Mouse (Mus musculus) mouse trophoblast stem cell (cell line): ENCODE measurements around the gene Uso1.
"Not testable (repeated sequence)": the region's sequence is repeated elsewhere in the genome, so short reads cannot be mapped to it uniquely, and the experiment has no call there.

Source experiments
- in situ Hi-C, 2 experiments: fragments of 300-500 bp; cut with MseI, MboI; formaldehyde crosslinking; loops; 2 replicates in 1 of 2; 3 replicates in 1 of 2; pipeline ENCODE4 v1.15.1; 2025

The Uso1 gene

DNA sequence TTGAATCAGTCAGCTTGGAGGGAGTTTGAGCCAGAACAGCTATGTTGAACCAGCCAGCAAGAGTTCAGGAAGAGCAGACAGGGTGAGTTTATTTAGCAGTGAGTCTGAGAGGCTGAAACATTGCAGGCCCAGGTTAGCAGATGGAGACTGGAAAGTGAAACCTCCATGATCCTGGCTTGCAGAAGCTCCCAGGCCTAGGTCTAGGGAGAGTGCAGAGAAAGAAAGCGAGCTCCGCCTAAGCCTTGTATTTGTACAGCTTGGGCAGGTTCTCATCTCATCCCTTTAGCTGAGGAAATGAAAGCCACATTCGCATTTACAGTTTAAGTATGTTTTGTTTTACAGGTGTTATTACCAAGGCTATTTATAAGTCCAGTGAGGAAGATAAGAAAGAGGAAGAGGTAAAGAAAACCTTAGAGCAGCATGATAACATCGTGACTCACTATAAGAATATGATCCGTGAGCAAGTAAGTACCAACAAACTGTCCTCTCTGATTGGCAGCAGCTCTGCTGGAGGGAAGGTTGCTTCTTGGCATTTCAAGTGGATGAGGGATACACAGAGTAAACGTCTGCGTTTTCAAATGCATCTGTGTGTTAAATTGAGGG is 51.2 kb downstream of the Uso1 start:
- in situ Hi-C loops: loop anchor here in 1 of 2 experiments (5.0 kb wide), 1 partner anchor 48 kb away; no protein-coding TSS in a partner anchor

DNA sequence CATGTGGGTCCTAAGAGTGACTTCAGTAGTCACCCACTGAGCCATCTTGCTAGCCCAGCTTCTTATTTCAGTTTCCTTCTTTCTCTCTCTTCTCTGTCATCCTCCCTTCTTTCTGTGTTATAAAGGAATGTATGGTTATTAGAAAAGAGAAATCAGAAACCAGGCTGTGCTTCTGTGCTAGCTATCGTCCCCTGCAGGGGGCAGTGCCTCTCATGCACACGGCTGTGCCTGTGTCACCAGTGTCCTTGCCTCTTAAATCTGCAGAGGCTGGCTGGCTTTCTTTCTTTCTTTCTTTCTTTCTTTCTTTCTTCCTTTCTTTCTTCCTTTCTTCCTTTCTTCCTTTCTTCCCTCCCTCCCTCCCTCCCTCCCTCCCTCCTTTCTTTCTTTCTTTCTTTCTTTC is 58.0 kb downstream of the Uso1 start:
- in situ Hi-C loops: not testable (repeated sequence)

DNA sequence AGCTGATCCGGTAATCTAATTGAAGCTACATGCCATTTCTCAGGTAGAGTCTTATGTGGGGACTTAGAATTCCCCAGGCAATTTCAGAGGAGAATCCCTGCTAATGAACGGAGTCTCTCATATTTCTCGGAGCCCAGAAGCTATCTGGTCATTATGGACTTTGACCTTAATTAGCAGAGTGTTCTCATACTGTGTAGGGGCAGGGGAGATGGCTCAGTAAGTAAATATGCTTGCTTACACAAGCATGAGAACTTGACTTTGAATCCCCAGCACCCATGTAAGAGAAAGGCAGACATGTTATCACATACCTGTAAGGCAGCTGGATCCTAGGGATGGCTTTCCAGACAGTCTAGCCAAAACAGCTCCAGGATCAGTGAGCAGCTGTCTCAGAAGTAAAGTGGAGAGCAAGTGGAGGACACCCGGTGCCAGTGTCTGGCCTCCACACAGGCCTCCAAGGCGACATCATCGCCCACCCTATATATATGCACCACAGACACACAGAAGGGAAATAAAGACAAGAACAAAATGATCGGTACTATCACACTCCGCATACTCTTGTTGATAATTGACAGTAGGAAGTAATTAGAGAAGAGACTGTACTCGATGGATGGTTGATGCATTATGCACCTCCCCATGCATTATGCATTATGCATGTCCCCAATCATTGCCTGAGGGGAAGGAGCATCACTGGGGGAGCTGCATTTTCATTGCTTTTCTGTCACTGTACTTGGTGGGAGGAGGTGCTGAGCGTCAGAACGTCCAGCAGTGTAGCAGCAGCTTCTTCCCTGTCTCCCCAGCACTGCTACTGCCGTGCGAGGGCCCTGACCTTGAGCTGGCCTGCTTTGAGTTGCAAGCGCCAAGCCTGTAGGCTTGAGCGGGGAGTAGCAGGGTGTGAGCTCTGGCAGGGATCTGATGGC is 59.4 kb downstream of the Uso1 start:
- in situ Hi-C loops: no loop called here

DNA sequence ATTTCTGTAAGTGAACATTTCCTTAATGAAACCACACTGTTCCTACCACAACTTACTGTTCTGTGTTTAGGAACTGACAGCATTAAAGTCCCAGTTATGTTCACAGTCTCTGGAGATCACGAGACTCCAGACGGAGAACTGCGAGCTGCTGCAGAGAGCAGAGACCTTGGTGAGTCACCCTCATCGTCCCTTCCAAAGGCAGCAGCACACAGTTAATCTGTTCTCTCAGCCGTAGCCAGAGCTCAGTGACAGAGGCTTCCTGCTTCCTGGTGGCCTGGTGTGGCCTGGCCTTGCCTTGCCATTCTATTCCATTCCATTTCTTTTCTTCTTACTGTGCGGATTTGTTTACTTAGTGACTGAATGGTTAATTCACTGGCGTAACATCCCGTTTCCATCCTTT is 60.5 kb downstream of the Uso1 start:
- in situ Hi-C loops: no loop called here

DNA sequence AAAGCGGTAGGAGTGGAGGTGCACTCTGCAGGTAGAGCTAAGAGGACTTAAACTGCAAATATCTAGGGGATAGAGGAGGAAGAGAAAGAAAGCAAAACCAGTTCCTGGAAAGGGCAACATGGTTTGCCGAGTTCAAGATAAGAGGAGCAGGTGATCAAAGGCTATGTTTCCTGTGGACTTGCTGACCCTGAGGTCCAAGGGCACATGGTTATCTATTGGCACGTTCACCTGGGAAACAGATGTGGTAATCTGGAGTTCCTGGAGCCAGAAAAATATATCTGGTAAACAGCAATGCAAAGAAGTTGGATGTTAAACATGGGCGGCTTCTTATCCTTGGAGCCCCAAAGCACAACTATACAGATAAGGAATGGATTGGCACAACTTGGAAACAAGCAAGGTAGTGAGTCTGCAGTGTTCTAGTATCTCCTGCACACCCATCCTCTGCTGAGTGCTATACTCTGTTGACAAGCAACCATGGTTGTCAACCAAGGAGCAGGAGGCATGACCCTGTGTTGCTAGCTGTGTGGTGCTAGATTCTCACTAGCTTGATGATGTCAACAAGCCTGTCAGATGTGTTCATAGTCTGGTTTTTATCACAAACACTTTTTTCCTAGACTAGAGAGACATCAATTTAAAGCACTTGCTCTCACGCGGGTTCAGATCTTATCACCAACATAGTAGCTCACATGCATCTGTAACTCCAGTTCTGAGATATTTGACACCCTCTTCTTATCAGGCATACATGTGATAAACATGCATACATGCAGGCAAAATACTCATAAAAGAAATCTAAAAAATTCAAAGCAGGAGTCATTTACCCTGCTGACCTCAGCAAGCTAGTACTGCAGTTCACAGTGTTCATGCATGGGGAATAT is 66.7 kb downstream of the Uso1 start:
- in situ Hi-C loops: loop anchor here in 1 of 2 experiments (5.0 kb wide), 1 partner anchor 33 kb away; no protein-coding TSS in a partner anchor

DNA sequence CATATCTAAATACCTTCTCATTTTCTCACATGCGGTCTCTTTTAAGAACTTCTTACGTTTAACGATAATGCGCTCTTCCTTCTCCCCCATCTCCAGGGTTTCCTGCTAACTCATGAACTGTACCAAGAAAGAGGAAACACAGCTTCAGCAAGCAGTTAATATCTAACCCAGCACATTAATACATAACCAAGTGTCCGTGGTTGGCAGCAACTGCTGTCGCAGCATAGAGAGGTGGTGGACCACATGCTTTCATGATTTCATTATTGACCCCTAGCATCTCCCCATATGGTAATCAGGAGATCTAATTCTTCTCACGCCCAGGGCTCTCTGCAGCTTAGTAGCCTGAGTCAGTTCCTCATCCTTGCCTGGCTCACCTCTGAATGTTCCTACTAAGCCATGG is 67.4 kb downstream of the Uso1 start:
- in situ Hi-C loops: no loop called here

DNA sequence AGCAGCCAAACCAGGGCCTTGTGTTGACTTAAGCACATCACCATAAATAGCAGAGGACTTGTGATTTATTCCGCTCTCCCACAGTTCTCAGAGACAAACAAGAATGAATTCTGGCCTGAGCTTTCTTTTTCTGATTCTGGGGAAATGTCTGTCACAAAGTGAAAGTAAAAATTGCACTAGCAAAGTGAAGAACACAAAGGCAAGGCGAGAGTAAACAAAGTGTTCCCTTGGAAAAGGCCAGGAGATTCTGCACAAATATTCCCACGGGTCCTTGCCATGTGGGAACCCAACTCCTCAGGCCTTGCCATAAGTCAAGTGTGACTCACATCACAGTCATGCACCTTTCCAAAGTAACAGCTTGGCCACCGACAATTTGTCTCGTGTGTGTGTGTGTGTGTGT is 68.0 kb downstream of the Uso1 start:
- in situ Hi-C loops: no loop called here

DNA sequence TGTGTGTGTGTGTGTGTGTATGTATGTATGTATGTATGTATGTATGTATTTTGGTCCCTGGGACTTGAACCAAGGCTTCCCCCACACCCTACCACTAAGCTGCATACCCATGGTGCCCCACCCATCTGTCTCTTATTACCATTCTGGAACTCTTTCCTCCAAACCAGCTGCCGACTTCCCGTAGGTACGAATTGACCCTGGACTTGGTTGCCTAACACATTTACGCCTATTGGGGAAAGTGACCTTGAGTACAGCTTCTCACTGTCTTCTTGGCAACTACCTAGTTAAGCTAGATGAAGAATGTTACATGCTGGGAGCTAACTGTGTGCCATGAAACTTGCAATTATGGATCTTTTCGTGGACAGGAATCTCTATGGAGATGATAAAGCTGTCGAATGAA is 68.4 kb downstream of the Uso1 start:
- in situ Hi-C loops: no loop called here

DNA sequence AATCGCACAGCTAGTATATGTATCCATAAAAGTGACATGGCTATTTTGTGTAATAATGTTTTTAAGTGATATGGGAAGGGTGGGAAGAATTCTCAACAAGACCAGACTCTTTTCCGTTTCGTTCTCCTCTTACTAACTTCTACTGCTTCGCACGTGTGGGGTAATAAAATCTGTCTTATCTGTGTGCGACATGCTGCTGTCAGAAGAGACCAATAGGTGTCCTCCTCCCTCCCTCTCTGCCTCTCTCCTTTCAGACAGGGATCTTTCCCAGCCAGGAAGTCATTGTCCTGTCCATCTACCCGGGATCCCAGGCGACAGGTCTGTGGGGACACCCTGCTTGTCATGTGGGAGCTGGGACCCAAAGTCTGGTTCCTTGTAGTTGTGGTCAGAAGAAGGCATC is 72.5 kb downstream of the Uso1 start:
- in situ Hi-C loops: no loop called here

DNA sequence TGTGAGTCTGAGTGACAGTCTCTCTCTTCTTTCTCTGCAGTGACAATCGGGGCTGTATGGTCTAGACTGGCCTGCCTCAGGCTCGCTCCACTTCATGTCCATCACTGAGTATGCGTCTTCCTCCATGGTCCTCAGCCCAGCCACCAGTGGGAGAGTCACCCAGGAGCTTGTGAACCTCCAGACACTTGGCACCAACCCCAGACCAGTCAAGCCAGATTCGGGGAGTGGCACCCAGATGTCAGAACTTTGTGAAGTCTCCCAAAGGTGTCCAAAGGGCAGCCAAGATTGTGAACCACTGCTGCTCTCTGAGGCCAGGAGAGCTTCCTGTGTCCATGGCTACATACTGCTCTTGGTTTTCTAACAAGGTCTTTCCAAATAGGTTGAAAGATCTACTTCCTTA is 74.5 kb downstream of the Uso1 start:
- in situ Hi-C loops: no loop called here

DNA sequence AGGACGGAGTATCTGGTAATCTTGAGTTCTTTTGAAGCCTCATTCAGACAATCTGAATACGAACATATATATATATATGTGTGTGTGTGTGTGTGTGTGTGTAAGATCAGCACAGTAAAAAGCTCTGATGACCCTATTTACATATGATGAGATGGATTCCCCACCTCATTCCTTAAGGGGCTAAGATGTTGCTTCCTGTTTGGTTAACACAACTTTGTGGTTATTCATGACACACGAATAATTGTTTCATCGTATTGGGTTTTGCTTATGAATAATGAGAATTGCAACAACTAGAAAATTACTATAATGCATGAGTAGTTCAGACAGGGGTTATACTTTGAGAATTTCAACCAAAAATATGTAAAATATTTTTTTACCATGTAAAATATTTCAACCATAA is 77.6 kb downstream of the Uso1 start, which contains the start of gene U90926:
TSS of gene U90926 (minus strand) at position 101 of the 400 bp plus-strand sequence.
- in situ Hi-C loops: no loop called here

DNA sequence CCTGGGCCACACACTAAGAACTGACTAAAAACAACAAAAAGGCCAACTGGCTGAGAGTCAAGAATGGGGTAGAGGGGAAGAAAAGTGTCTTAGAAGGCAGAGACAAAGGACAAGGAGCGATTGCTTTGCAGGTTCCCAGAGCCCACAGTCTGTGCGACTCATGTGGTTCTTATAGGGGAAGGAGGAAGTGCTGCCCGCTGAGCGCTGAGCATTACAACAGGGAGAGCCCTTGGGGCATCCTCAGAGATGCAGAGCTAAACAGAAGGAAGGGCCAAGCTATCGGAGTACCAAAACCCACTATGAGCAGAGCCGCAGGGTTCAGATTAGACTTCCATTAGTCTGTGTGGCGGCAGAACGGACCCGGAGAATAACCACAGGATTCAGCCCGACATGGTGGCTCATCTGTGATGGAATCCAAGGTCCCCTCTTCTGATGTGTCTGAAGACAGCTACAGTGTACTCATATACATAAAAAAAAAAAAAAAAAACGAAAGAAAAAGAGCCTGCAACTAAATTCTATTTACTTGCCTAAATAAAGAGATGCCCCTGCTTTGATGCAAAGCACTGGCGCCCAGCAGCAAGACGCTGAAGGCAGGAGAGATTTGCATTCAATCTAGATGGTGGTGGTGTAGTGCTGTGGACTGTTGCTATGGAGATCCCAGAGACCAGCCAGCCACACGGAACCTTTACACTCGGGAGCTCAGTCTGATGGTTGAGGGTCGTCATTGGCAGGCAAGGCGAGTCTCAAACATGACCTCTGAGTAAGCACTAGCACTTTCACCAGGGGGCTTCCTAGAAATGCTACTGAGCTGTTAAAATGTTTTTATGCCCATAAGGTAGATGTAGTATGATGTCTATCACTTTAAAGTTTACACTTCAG is 81.4 kb downstream of the Uso1 start:
- in situ Hi-C loops: no loop called here

DNA sequence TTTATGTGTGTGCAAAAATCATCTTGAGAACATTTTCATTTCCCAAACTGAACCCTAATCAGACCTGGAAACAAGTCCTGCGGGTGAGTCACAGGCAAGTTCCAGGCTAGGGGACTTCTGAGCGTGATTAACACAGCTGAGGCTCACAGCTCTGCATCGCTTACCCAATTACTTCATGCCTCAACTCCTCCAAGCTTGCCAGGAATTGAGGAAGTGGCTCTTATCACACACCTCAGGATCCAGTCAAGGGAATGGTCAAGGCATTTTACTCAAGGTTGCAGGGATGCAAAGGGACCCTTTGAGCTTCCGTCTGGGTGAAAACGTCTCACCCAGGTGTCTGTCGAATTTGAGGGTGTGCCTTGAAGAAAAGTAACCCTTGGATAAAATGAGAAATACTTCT is 82.1 kb downstream of the Uso1 start:
- in situ Hi-C loops: no loop called here

DNA sequence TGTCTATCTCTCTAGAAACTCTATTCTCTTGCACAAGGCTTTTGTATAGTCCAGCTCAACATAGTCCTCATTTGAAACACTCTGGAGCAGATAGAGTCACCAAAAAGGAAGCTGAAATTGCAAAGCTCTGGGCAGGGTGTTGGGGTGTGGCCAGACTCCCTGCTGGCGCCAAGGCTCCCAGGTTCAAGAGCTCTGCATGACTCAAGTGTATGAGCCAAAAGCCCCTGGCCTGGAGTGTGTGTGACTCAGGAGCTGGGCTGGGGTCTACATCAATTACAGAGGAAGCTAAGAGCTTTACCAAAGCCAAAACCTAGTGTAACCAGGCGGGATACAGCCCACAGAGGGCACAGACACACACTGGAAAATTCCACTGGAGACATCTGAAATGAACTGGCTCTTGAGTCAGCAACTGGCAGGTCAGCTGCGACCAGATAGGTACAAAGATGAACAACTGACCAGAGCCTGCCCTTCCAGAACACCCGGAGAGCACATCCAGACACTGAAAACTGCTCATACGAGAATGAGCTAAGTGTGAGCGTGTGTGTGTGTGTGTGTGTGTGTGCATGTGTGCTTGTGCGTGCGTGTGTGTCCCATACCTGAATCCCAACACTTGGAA is 82.7 kb downstream of the Uso1 start:
- in situ Hi-C loops: no loop called here

DNA sequence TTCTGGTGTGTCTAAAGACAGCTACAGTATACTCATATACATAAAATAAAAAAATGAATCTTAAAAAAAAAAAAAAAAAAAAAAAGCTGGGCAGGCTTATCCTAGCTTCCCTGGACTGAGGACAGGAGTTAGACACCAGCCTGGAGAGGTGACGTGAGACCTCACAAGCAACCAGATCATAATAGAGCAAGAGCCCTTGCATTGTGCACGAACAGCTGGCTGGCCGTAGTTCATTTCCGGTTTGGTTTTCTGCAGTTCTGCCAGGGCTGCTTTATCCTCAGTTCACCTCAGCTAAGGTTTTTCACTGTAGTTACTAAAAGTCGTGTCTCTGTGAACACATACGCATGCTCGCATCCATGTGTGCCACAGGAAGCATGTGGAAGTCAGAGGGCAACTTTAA is 90.0 kb downstream of the Uso1 start:
- in situ Hi-C loops: no loop called here

DNA sequence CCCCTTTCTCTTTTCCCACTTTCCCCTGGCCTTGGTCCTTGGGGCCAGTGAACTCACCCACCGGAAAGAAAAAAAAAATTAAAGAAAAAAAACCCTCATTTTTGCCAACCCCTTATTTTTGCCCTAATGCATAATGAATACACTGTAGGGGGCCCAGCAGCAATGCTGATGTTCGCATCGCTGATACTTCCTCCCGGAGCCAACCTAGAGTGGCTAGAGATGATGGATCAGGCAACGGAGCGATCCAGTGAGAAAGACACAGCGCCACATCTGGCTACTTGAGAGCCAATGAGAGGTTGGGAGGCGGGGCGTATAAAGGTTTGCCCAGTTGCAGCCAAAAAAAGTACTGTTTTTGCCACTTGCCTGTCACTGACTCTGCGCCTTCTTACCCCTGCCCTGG is 91.0 kb downstream of the Uso1 start:
- in situ Hi-C loops: no loop called here

DNA sequence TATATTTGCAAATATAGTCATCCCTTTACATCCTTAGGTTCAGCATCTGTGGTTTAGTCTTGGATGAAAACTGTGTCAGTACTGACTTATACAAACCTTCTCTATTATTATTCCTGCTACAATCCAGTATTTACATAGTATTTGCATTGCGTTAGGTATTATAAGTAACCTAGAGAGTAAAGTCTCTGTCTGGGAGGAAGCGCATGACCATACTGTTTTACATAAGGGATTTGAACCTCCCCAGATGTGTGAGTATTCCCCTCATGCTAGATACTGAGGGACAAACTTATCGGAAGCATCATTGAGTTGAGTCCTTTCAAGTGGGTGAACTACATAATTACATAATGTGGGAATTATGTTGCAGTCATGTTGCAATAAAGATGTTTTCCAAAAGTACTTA is 91.8 kb downstream of the Uso1 start:
- in situ Hi-C loops: no loop called here

DNA sequence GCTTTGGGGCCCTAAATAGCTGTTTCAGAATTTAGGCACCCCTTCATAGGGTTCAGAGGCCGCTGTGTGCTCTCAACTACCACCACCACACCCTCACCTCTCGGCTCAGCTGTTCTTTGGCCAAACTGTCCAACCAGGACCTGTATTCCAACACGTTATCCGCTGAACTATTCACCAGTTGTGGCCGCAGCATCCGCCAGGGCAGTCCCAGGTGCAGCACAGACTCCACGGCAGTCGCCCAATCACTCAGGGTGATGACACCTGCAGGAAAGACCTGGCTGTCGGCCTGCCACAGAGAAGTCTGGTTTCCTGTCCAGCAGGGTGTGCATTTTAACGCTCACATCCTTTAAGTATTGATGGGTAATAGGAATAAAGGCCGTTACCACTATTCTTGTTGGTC is 92.6 kb downstream of the Uso1 start:
- in situ Hi-C loops: no loop called here

DNA sequence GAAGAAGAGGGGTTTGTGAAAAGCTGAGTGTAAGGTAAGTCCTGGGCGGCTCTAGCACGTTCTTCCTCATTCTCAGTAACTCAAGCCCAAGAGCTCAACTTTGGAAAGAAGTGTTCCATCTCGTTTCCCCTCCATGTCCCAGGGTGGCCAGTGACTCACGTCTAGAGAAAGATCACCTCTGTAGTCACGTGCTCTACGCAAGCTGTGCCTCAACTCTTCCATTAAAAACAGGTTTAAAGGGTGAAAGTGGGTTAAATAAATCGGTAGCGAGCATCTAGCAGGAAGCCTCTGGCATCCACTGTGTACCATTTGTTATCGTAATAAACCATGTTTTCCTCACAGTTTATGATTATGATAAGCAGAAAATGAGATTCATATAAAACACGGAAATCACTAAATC is 94.1 kb downstream of the Uso1 start:
- in situ Hi-C loops: no loop called here

DNA sequence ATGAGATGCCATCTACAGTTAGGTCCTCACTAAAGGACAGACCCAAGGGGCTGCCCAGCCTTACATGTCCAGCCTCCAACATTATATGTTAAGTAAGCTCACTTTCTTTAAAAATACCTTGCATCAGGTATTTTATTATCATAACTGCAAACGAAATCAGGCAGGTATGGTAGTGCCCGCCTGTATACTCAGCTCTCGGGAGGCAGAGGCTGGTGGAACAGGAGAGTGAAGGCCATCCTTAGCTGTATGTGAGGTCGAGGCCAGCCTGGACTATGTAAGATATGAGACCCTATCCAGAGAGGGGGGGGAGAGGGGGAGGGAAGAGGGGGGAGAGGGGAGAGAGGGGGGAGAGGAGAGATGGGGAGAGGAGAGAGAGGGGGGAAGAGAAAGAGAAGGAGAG is 95.6 kb downstream of the Uso1 start:
- in situ Hi-C loops: no loop called here
